Mouse (Mus musculus): ENCODE data around the gene Vdac2.

DNA sequence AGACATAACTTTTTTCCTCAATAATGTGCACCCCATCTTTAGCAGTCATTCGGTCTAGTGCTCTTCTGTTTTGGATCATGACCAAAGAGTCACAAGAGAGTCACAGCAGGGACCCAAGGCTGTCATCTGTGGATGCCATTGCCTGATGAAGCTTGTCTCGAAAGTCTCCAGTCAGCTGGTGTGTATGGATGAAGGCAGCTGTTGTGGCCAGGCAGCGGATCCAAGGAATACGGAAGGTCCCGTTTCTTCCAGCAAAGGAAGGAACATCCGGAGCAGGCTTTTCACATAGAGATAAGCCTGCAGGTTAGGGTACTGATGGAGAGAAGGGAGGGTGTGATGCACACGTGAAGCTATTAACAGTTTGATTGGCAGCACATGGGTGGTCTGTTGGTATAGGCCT lies 23.4 kb upstream of the Vdac2 start:
- TF ChIP-seq GATA1 (IDR thresholded peaks at IDR 0.05; ENCODE audit: borderline replicate concordance, low read length) (no peak), FLI1 (IDR thresholded peaks at IDR 0.05; ENCODE audit: low read length) (no peak)
